Mouse (Mus musculus) monocyte, adult 59 days (primary cell): ENCODE results near the gene Dnaja3. TPM values are rescaled to one million over a fixed set of nuclear protein-coding genes. Genes with fewer than 3 reads are reported as not detected.

Experiments
- total RNA-seq, 2 experiments: library from RNA; stranded (reverse); gene quantifications; one replicate each; pipeline ENCODE4 v1.2.4; 2023

Gene Dnaja3
- 10 to 100 TPM; 21.1 to 22.4 TPM for total RNA-seq

DNA sequence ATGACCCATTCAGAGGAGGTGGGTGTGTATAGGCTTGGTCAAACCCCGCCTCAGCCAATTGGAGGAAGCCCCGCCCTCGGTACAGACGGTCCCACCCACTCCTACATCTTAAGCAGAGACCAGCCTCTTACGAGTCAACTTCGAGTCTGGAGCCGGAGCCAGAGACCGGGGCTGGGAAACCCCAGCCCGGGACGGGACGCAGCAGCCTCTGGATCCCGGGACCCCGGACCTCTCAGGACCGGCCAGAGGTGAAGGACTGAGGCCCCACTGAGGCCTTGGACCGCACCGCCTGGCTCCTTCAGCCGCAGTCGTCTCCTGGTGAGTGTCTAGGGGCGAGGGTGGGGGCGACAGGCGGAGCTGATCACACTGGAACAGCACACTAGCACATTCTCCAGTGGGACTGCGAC lies at the start of gene Dnaja3, which contains the start of gene Vasn:
TSS of gene Dnaja3 (plus strand) at position 159 of the 407 bp plus-strand sequence.
TSS of gene Vasn (plus strand) at position 111 of the 407 bp plus-strand sequence.

GRCm38 (mm10) chr16:4593971-4594813 lies 45.6 kb upstream of the Dnaja3 start, which contains the start of gene Glis2:
TSS of gene Glis2 (plus strand) at chr16:4594713.

GRCm38 (mm10) chr16:4624481-4625110 lies 15.2 kb upstream of the Dnaja3 start, which contains the start of gene Pam16:
TSS of gene Pam16 (minus strand) at chr16:4624988.

GRCm38 (mm10) chr16:4679121-4680018 lies 39.6 kb downstream of the Dnaja3 start, which contains the start of gene Coro7:
TSS of gene Coro7 (minus strand) at chr16:4679777.

DNA sequence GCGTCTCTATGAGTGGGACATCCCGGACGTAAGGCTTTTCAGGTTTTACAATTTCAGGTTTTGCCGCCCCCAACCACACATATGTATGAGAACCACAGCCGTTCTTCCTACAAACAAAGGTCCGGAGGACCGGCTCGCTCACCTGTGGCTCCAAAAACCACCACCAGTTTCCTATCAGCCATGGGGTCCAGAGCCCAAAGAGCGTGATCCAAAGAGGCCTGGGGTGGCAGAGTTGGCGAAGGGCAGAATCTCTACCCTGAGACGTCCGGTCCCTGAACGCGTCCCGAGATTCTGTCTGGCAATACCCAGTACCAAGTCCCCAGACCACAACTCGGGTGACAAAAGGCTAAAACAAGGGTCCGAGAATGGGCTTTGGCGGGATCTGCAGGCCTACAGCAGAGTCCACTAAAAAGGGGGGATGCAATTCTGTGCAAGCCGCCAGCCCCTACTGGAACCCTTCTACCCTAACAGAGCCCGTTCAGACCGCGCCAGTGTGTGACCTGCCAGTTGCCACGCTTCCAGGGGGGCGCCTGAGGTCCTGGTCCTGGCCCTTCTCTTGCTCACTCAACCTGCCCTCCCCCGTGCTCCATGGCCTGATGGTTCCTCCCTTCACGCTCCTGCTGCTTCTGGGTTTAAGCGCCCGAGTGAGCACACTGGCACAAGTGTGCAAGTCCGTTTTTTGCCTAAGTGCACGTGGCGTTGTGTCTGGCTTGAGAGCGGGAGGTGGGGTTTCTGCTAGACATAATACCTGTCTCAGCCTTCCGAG lies 79.1 kb downstream of the Dnaja3 start, which contains the start of gene Nmral1:
TSS of gene Nmral1 (minus strand) at position 604 of the 766 bp plus-strand sequence.

GRCm38 (mm10) chr16:4725780-4726527 lies 86.2 kb downstream of the Dnaja3 start, which contains the start of gene Hmox2:
TSS of gene Hmox2 (plus strand) at chr16:4726361.

Other genes starting within 250 kb of the Dnaja3 start
- gene Adcy9, start 219.5 kb upstream of the Dnaja3 start, total RNA-seq = 1 to 10 TPM; 8.1 to 9.3 TPM
- gene Srl, start 98.2 kb upstream of the Dnaja3 start, total RNA-seq = 1 to 10 TPM in 1 of 2 experiments, under 1 TPM in 1; 0.86 to 2.2 TPM
- 1 to 10 TPM; 5.2 to 7.6 TPM for gene Tfap4, start 80.1 kb upstream of the Dnaja3 start, total RNA-seq
- gene Glis2, start 45.3 kb upstream of the Dnaja3 start, total RNA-seq = 1 to 10 TPM; 1.2 to 2.4 TPM
- 10 to 100 TPM; 37.4 to 39.3 TPM for gene Pam16, start 15.0 kb upstream of the Dnaja3 start, total RNA-seq
- 1 to 10 TPM in 1 of 2 experiments, under 1 TPM in 1; 0.36 to 2.5 TPM for gene Vasn, start within 50 bp of the Dnaja3 start, total RNA-seq
- 100 to 1,000 TPM; 132 to 161 TPM for gene Coro7, start 39.8 kb downstream of the Dnaja3 start, total RNA-seq
- 10 to 100 TPM in 1 of 2 experiments, 1 to 10 TPM in 1; 9.1 to 11.6 TPM for gene Nmral1, start 79.4 kb downstream of the Dnaja3 start, total RNA-seq
- 10 to 100 TPM; 63.6 to 81.5 TPM for gene Hmox2, start 86.4 kb downstream of the Dnaja3 start, total RNA-seq
- gene Cdip1, start 150.3 kb downstream of the Dnaja3 start, total RNA-seq = 10 to 100 TPM; 39.5 to 44.0 TPM
- gene 4930562C15Rik, start 195.4 kb downstream of the Dnaja3 start, total RNA-seq = not detected
- gene Ubald1, start 240.3 kb downstream of the Dnaja3 start, total RNA-seq = 10 to 100 TPM; 80.9 to 88.1 TPM
- 10 to 100 TPM; 67.1 to 77.5 TPM for gene Mgrn1, start 246.3 kb downstream of the Dnaja3 start, total RNA-seq